In the genomic region with DNA sequence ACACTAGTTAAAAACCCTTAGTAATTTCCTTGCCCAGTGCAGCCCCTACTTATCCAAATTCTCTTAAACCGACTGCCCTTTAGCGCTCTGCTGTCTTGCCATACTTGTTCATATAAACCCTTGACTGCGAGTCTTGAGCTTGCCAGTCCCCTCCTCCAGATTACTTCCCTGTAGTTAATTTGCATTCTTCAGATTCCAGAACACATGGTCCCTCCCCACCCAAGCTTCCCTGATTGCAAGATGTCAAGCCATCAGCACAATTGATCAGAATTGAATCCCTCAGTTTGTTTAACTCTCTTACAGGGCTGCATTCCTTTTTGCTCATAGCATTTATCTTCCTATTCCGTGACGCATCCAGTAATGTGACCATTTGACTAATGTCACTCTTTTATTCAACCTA, we compare ENCODE assay signal across 24 mouse cellular contexts. TPM values are rescaled to one million over a fixed set of nuclear protein-coding genes. Genes with fewer than 3 reads are reported as not detected.
DNase-seq lines count a peak whose midpoint lies in the region; ATAC-seq and TF ChIP-seq lines count a peak whose summit lies in the region.
"Had no signal": no experiment of that assay in that cellular context is flagged by ENCODE, and none has a peak within 500 bp of the region (broad histone marks: within the 10 kb centered on the region; RNA-seq: fewer than 3 reads in every experiment).

No protein-coding gene starts in this region.

- WGBS in kidney, adult 2 months = 69% methylated on average over 5 of the region's 5 CpGs
- 58% methylated on average over 5 of the region's 5 CpGs for WGBS in kidney, embryonic 16.5 days
- WGBS in neural tube, embryonic 13.5 days = 66% methylated on average over 5 of the region's 5 CpGs
- 59% methylated on average over 5 of the region's 5 CpGs for WGBS in neural tube, embryonic 15.5 days

- H3K9ac ChIP-seq in kidney, embryonic 16.5 days (replicated peaks; ENCODE audit: low read length) = no peak overlapping the region
- no peak overlapping the region for H3K9ac ChIP-seq in neural tube, embryonic 13.5 days
- H3K9ac ChIP-seq in neural tube, embryonic 15.5 days (replicated peaks) = no peak overlapping the region
- H3K9ac ChIP-seq: forebrain, embryonic 13.5 days; heart, embryonic 13.5 days; midbrain, embryonic 15.5 days had no signal

- H3K4me2 ChIP-seq in kidney, embryonic 16.5 days (replicated peaks; ENCODE audit: low read depth, low read length) = no peak overlapping the region
- H3K4me2 ChIP-seq in neural tube, embryonic 13.5 days = no peak overlapping the region
- no peak overlapping the region for H3K4me2 ChIP-seq in neural tube, embryonic 15.5 days
- H3K4me2 ChIP-seq: forebrain, embryonic 13.5 days; heart, embryonic 13.5 days; liver, embryonic 11.5 days; midbrain, embryonic 15.5 days had no signal

- TF ChIP-seq CTCF in kidney, adult 2 months (conservative IDR thresholded peaks at IDR 0.05; ENCODE audit: insufficient read depth, insufficient read length, low read depth, low read length) = no peak

- H3K9me3 ChIP-seq in kidney, embryonic 16.5 days (ENCODE audit: low read length) = no peaks in the 10 kb centered on the region
- H3K9me3 ChIP-seq in neural tube, embryonic 13.5 days = no peaks in the 10 kb centered on the region
- no peaks in the 10 kb centered on the region for H3K9me3 ChIP-seq in neural tube, embryonic 15.5 days (replicated peaks)
- H3K9me3 ChIP-seq: forebrain, embryonic 13.5 days; heart, embryonic 13.5 days; midbrain, embryonic 15.5 days had no signal

- no peak overlapping the region for H3K4me3 ChIP-seq in kidney, adult 2 months (ENCODE audit: insufficient read depth, low read depth, low read length)
- H3K4me3 ChIP-seq in kidney, embryonic 16.5 days (ENCODE audit: low read length) = no peak overlapping the region
- no peak overlapping the region for H3K4me3 ChIP-seq in neural tube, embryonic 13.5 days
- no peak overlapping the region for H3K4me3 ChIP-seq in neural tube, embryonic 15.5 days (replicated peaks)
- H3K4me3 ChIP-seq: erythroblast, embryonic 14.5 days; forebrain, embryonic 13.5 days; heart, embryonic 13.5 days; megakaryocyte, embryonic 14.5 days; midbrain, embryonic 15.5 days; myocyte had no signal

- no peaks in the 10 kb centered on the region for H3K4me1 ChIP-seq in kidney, adult 2 months (ENCODE audit: control insufficient read depth, insufficient read depth, low read length)
- H3K4me1 ChIP-seq in kidney, embryonic 16.5 days (ENCODE audit: insufficient read depth, low read length) = no peaks in the 10 kb centered on the region
- H3K4me1 ChIP-seq in neural tube, embryonic 13.5 days (replicated peaks) = peaks cover 27% of the 10 kb centered on the region
- 0 out of 2 replicates have a peak, but pooled peaks cover 4% of the 10 kb centered on the region for H3K4me1 ChIP-seq in neural tube, embryonic 15.5 days
- H3K4me1 ChIP-seq: megakaryocyte, embryonic 14.5 days had no signal

- ATAC-seq in kidney, embryonic 16.5 days (ENCODE audit: low FRiP score, low TSS enrichment) = no peak
- ATAC-seq in neural tube, embryonic 13.5 days (ENCODE audit: low read depth) = no peak
- no peak for ATAC-seq in neural tube, embryonic 15.5 days (ENCODE audit: low FRiP score)
- ATAC-seq: forebrain, embryonic 13.5 days; inflammation-experienced regulatory T-cells, adult 6 months; midbrain, embryonic 15.5 days had no signal

- DNase-seq in adrenal gland, adult (ENCODE audit: inconsistent age in 2 of 2, low spot score in 1 of 2) = peak; percentile 22 to 76
- no peak for DNase-seq in adrenal gland, postnatal 10 days
- peak; percentile 10 for DNase-seq in kidney, adult 2 months
- DNase-seq in cerebellum, postnatal 4 days (ENCODE audit: low spot score in 2 of 2) = no peak
- DNase-seq in heart, adult 9 months (ENCODE audit: low spot score in 2 of 2) = no peak
- DNase-seq: cerebellum, adult 9-10 months; heart, postnatal 36 days; kidney, adult 8-10 months; kidney, postnatal 4 days; lung, adult 2 months; right cerebral cortex, postnatal 4 days had no signal

- no peaks in the 10 kb centered on the region for H3K36me3 ChIP-seq in kidney, adult 2 months (ENCODE audit: control insufficient read depth, insufficient read depth, low read length)
- H3K36me3 ChIP-seq in kidney, embryonic 16.5 days (ENCODE audit: insufficient read depth, low read length) = no peaks in the 10 kb centered on the region
- no peaks in the 10 kb centered on the region for H3K36me3 ChIP-seq in neural tube, embryonic 13.5 days
- H3K36me3 ChIP-seq in neural tube, embryonic 15.5 days = no peaks in the 10 kb centered on the region
- H3K36me3 ChIP-seq: heart, embryonic 13.5 days; midbrain, embryonic 15.5 days had no signal

- no peak for TF ChIP-seq POLR2A in kidney, adult 2 months (IDR thresholded peaks at IDR 0.05; ENCODE audit: low read depth, low read length)

- H3K27ac ChIP-seq in kidney, adult 2 months (ENCODE audit: insufficient read depth, low read depth, low read length) = no peak overlapping the region
- no peak overlapping the region for H3K27ac ChIP-seq in kidney, embryonic 16.5 days (ENCODE audit: low read length)
- H3K27ac ChIP-seq in neural tube, embryonic 13.5 days (replicated peaks) = peak overlapping the region; percentile 1; the same call in 1 of the 2 replicates
- no peak overlapping the region for H3K27ac ChIP-seq in neural tube, embryonic 15.5 days (replicated peaks)
- H3K27ac ChIP-seq: forebrain, embryonic 13.5 days; heart, embryonic 13.5 days; midbrain, embryonic 15.5 days; stomach, postnatal 0 days had no signal

- H3K27me3 ChIP-seq in kidney, adult 2 months (replicated peaks; ENCODE audit: control insufficient read depth, insufficient read depth, low read length) = no peaks in the 10 kb centered on the region
- H3K27me3 ChIP-seq in kidney, embryonic 16.5 days (ENCODE audit: insufficient read depth, low read length) = no peaks in the 10 kb centered on the region
- no peaks in the 10 kb centered on the region for H3K27me3 ChIP-seq in neural tube, embryonic 13.5 days
- no peaks in the 10 kb centered on the region for H3K27me3 ChIP-seq in neural tube, embryonic 15.5 days (replicated peaks)
- H3K27me3 ChIP-seq: forebrain, embryonic 13.5 days; heart, embryonic 13.5 days; megakaryocyte, embryonic 14.5 days; midbrain, embryonic 15.5 days had no signal

RNA-seq across cellular contexts. Expression of a gene that starts 32.9 kb away (rescaled TPM):
- total RNA-seq in adrenal gland, postnatal 10 days (2021) = 10 to 100 TPM; 69.1 to 83.1 TPM
- polyA plus RNA-seq in kidney, adult 2 months (2012; rRNA removed) = 13.9 and 22.1 TPM in 2 replicates
- 35.5 and 42.5 TPM in 2 replicates for polyA plus RNA-seq in kidney, embryonic 16.5 days (2015; fragmentation: Nextera tagmentation; extraction: Ambion mirVana)
- 50.5 and 59.3 TPM in 2 replicates for polyA plus RNA-seq in neural tube, embryonic 13.5 days (2015; fragmentation: Nextera tagmentation; extraction: Ambion mirVana)
- 43.4 and 48.8 TPM in 2 replicates for polyA plus RNA-seq in neural tube, embryonic 15.5 days (2015; fragmentation: Nextera tagmentation; extraction: Ambion mirVana)
- total RNA-seq: granulocyte monocyte progenitor cell, adult 5-6 weeks had no signal

Comparison
In these comparisons a context has a peak if more than half of its experiments do, and no peak if none do; other contexts are left out.
1. DNase-seq: peak in adrenal gland, adult (2 of 2) and kidney, adult 2 months (single experiment); none in adrenal gland, postnatal 10 days (single experiment), cerebellum, postnatal 4 days (0 of 2) and heart, adult 9 months (0 of 2).